Mouse (Mus musculus) brain, embryonic 14.5 days (tissue): ENCODE results near the gene Grm6.

Experiments
- CTCF ChIP-seq: fragments of 200-500 bp; IDR thresholded peaks from 2 replicates; pipeline ENCODE4 v1.5.1; 2012; ENCODE audit warnings: inconsistent platforms, mild to moderate bottlenecking, moderate library complexity, borderline replicate concordance; ENCODE audit not compliant: insufficient read depth, insufficient read length; ENCODE audit errors: extremely low read depth
- POLR2A ChIP-seq: fragments of 200-500 bp; IDR thresholded peaks from 2 replicates; pipeline ENCODE4 v1.6.1; 2012; ENCODE audit warnings: mild to moderate bottlenecking, inconsistent platforms, borderline replicate concordance; ENCODE audit not compliant: poor library complexity, insufficient read depth, insufficient read length, severe bottlenecking; ENCODE audit errors: extremely low read depth

GRCm38 (mm10) chr11:50850177-50850735 lies at the start of gene Grm6:
- no peak for TF ChIP-seq CTCF
- no peak for TF ChIP-seq POLR2A
